Mouse (Mus musculus) layer of hippocampus, postnatal 25 days (tissue): ENCODE measurements at regions not wholly inside any gene's neighbourhood (a gene's known extent, or its start where the extent isn't known, plus 50 kb on each side); places are given as distances from the start of the nearest gene placed in this dataset.

Experiments used
- DNase-seq, 2 experiments: peaks; one replicate each; pipeline ENCODE4 v3.0.0; 2022; ENCODE audit warnings: mixed read lengths in 2 of 2, low spot score in 1 of 2; ENCODE audit errors: extremely low spot score in 1 of 2

DNA sequence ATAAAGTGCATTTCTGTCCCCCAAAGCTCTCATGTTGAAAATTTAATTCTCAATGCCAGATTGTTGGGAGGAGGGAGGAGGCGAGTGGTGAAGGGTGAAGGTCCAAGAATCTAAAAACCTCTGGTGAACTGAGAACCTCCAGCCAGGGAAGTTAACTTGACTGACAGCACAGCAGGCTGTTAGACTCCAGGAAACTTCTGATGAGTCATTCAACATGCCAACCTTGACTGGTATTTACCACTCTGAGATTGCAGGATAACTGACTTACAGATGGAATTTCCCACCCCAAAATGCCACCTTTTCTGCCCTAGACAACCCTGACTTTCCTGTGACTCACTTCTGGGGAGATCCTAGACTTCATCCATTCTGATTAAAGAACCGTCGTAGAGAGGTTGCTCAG lies 58.6 kb upstream of the Prdm8 start:
- DNase-seq, result no peak

- peak; percentile 17 to 20 for DNase-seq
Measured at GRCm38 (mm10) chr5:98106261-98106660, 60.7 kb upstream of the Prdm8 start.

GRCm38 (mm10) chr5:98083409-98083808 lies 52.6 kb upstream of the Antxr2 start:
- DNase-seq, result no peak

DNA sequence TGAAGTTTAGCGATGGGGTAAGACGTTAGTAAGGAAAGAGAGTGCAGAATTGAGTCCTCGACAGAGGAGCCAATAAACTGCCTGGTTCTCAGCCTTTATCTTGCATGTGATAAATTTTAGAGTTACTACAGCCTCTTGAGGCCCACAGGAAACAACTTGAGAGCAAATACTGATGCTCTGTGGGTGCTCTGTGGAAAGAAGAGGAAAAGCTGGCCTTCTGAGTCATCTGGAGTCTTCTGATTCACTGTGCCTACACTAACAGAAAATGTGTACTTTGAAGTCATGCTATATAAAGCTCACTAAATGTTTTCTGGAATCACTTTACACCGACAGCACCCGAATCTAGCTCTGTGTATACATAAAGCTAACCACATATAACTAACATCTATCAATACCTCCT lies 50.4 kb upstream of the Antxr2 start:
- no peak for DNase-seq
